Mouse (Mus musculus) lung, postnatal 14 days (tissue): Measurements from ENCODE around the gene Cdh4.

Experiments used
- DNase-seq: peaks from one replicate; pipeline ENCODE4 v3.0.0; 2021

Cdh4 gene

DNA sequence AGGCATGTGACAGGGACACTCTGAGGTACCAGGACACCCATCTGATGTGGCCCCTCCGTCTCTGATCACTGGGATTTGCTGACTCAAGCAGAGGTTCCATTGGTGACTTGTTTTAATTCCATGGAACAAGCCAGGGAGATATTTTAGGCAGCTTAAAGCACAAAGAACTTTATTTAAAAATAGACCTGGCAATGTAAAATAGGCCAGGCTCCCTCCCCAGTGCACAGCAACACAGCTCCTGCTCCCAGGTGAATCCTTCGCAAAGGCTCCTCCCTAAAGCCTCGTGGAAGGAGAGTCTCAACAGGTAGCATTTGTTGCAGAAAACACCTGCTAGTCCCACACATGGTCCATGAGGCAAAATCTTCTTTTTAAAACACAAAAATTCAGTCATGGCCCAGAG is 307.2 kb downstream of the Cdh4 start:
- DNase-seq = no peak

DNA sequence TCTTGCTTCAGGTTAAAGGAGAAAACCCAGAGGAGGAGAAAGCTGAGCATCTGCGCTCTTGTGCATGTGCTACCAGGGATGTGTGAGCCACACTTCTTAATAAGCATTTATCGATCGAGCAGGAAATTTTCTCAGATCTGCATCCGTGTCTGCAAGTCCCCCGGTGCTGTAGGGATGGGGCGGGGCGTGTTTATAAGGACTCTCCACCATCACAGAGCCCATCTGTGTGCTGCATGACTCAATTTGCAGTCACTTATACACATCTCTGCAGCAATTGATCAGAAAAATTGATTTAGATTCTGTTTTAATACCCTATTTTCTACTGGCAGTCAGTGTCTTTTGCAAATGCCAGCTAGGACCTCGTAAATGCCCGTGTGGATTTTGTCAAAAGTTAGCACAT is 311.6 kb downstream of the Cdh4 start:
- no peak for DNase-seq

- no peak for DNase-seq
Measured at GRCm38 (mm10) chr2:179754776-179755175, 312.5 kb downstream of the Cdh4 start.

- no peak for DNase-seq
Measured at GRCm38 (mm10) chr2:179761718-179762441, 319.6 kb downstream of the Cdh4 start.

GRCm38 (mm10) chr2:179762521-179763305 is 320.5 kb downstream of the Cdh4 start:
- no peak for DNase-seq

DNA sequence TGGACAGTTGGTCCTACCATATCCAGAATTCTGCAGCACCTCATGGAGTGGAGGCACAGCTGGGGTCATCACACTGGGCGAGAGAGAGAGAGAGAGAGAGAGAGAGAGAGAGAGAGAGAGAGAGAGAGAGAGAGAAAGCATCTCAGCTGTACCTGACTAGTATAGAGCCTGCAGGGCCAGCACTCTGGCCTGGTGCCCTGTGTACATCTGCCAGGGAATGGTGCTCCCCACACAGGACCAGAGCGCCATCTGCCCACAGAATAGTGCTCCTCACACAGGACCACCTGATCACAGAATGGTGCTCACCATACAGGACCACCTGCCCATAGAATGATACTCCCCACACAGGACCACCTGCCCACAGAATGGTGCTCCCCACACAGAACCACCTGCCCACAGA is 322.2 kb downstream of the Cdh4 start:
- DNase-seq = no peak

- peak; percentile 10 for DNase-seq
Measured at GRCm38 (mm10) chr2:179766664-179767526, 324.7 kb downstream of the Cdh4 start.

DNA sequence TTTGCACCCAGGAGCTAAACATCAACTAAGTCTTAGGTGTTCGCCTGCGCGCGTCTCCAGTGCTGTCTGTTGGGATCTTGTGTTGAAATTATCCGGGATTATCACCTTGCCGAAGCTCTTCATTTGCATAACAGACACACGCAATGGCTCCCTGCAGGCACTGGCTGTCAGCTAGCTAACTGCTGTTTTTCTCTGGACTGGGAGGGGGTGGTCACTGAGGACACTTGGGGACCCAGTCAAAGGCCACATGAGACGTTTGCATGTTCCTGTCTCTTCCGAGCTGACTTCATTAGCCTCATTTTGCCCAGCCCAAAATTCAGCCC is 325.3 kb downstream of the Cdh4 start:
- no peak for DNase-seq

GRCm38 (mm10) chr2:179769137-179769536 is 326.9 kb downstream of the Cdh4 start:
- peak; percentile 77 for DNase-seq

DNA sequence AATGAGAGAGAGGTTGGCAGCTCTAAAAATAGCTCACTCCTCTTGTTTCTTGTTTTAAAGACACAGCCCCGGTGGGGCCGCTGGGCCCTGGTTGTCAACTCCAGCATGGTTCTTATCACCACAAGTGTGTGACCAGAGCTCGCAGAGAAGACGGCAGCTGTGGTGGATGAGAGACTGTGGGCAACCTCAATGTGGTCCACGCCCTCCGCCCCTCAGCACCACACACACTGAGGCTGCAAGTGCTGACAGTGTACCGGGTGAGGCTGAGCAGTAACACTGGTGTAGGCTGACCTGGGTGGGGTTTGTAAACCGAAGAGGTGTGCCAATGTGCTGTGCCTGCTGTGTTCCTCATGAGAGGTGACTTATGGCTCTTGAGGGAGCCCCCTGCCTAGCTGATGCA is 327.7 kb downstream of the Cdh4 start:
- DNase-seq = no peak

GRCm38 (mm10) chr2:179774440-179775110 is 332.3 kb downstream of the Cdh4 start:
- DNase-seq = peak; percentile 40

GRCm38 (mm10) chr2:179775999-179776705 is 333.9 kb downstream of the Cdh4 start:
- DNase-seq = peak; percentile 6

DNA sequence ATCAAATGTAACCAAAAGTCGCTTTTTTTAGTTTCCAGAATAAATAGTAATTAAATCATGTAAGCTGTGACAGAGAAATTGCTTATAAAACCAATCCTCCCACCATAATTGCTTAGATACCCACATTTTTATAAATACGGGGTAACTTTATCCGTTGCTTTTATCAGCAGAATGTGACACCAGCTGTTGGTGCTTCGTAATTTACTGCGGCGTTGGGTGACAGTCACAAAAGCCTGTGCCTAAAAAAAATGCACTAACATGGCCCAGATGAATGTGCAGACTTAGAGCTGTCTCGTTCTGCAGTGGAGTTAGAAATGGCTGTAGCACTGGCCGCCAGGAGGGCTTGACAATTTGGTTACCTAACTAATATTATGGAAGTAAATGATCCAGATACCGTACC is 337.0 kb downstream of the Cdh4 start:
- no peak for DNase-seq

DNA sequence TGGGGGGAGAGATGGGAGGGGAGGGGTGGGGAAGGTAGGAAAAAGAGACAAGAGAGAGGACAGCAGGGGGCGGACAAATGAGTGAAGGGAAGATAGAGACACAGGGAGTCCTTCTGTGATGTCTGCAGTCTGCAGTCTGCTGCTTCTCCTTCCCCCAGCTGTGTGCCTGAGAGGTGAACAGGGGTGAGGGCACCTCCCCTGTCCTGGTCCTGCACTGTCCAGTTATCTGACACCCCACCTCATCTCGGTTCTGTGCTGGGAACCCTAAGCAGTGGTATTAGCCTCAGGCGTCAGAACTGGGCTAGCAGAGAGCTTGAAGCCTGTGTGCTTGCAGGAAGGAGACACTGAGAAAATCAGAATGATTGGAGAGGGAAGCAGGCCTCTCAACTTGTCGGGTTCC is 338.7 kb downstream of the Cdh4 start:
- DNase-seq = no peak

GRCm38 (mm10) chr2:179787256-179787655 is 345.0 kb downstream of the Cdh4 start:
- no peak for DNase-seq

DNA sequence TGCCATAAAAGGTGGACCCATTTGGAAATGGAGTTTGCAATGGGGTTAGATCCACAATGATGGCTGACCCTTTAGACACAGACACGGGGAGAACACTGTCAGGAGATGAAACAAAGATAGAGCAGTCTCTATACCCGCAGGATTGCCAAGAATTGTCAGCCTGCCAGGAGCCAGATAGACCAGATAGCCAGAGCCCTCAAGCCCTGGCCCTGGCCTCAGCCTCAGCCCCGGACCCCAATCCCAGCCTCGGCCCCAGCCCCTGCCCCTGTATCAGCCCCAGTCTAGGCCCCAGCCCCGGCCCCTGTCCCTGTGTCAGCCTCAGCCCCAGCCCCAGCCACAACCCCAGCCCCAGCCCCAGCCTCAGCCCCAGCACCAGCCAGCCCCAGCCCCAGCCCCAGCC is 345.6 kb downstream of the Cdh4 start:
- no peak for DNase-seq

GRCm38 (mm10) chr2:179790684-179791083 is 348.5 kb downstream of the Cdh4 start:
- no peak for DNase-seq

DNA sequence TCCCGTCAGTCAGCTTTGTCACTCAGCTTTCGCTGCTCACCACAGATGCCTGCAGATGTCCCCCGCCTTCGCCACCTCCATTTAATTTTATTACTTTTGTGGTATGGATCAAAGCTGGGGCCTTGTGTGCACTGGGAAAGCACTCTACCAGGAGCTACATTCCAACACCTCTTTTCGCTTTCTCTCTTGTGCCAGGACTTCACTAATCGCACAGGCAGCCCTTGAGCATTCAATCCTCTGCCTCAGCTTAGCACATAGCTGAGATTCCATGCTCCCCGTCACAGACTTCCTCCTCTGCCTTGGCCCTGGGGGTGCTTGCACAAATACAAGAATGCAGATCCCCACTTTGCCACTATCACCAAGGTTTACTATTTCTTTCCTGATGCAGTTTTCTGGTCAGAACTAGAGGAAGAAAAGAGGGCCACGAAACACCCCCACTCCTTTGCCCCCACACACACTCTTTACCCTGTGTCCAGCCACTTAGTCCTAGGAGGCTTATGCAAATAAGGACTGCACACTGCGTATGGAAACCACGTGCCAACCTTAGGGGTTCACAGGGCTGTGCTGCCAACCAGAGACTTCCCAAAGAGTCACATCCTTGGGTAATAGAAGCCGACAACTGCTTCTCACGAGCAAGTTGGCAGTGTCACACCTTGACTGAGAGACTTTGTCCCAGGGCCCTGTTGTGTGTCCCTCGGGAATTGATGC is 350.3 kb downstream of the Cdh4 start:
- DNase-seq = no peak

- no peak for DNase-seq
Measured at GRCm38 (mm10) chr2:179794354-179794753, 352.1 kb downstream of the Cdh4 start.

GRCm38 (mm10) chr2:179795452-179795851 is 353.2 kb downstream of the Cdh4 start:
- DNase-seq = no peak

- DNase-seq = peak; percentile 17
Measured at GRCm38 (mm10) chr2:179799906-179800532, 357.8 kb downstream of the Cdh4 start.
